Mouse (Mus musculus) limb, embryonic 10.5 days (tissue): Measurements from ENCODE around the gene Pdzd2. TPM values are rescaled to one million over a fixed set of nuclear protein-coding genes. Genes with fewer than 3 reads are reported as not detected.

Source experiments
- DNase-seq: peaks from one replicate; pipeline ENCODE4 v3.0.0-alpha.2; 2017; ENCODE audit warnings: low spot score
- H3K27ac ChIP-seq: fragments of 300-500 bp; sonication (generic); 2 replicates; pipeline ENCODE4 v1.5.1; 2016; ENCODE audit warnings: mild to moderate bottlenecking
- H3K27me3 ChIP-seq: fragments of 300-500 bp; sonication (generic); 2 replicates; pipeline ENCODE4 v1.6.1; 2016; ENCODE audit warnings: low read depth, mild to moderate bottlenecking; ENCODE audit not compliant: poor library complexity, severe bottlenecking
- H3K36me3 ChIP-seq: fragments of 300-500 bp; sonication (generic); 2 replicates; pipeline ENCODE4 v1.6.1; 2016; ENCODE audit warnings: mild to moderate bottlenecking, moderate library complexity
- H3K4me1 ChIP-seq: fragments of 300-500 bp; sonication (generic); 2 replicates; pipeline ENCODE4 v1.6.1; 2016
- H3K4me3 ChIP-seq: fragments of 300-500 bp; sonication (generic); 2 replicates; pipeline ENCODE4 v1.5.1; 2016; ENCODE audit warnings: mild to moderate bottlenecking, moderate library complexity
- H3K9me3 ChIP-seq: fragments of 300-500 bp; sonication (generic); replicated peaks from 2 replicates; pipeline ENCODE4 v1.6.1; 2016; ENCODE audit warnings: mild to moderate bottlenecking
- WGBS: fragments of 180-500 bp; shearing (Covaris S2); methylation state at CpG from one replicate; pipeline ENCODE4 v1.1.7; 2016; 5-methylcytosine and 5-hydroxymethylcytosine counted together
- microRNA-seq: library from miRNA; unstranded; fragments of <30 nt; microRNA quantifications from one replicate; pipeline ENCODE4, GENCODE M21; 2017
- polyA plus RNA-seq: library from polyadenylated mRNA; unstranded; fragments of >200 nt; fragmentation: Nextera tagmentation; extraction: Ambion mirVana; gene quantifications from 2 replicates; pipeline ENCODE4 v1.2.1, GENCODE M21; 2016

The Pdzd2 gene
- polyA plus RNA-seq, 1 experiment from 2014 or later = 16.0 TPM

DNA sequence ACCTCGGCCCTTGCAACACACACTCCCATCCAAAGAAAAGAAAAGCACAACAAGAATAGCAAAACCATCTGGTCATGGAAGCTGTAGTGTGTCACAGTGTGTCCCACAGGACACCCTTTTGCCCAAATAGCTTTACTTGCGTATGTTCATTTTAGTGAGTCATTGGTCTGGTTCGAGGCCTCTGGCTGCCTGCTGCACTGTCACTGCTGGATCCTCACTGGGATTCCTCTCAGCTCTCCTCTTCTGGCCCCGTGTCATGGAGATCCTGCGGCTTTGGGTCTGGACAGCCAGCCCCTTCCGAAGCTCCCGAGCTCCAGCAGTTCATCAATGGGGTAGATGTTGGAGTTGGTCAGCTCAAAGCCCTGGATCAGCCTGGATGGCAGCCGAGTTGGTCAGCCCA lies 421.3 kb downstream of the Pdzd2 start:
- 84% methylated on average over 8 of the region's 8 CpGs for WGBS
- no peak overlapping the region for H3K27ac ChIP-seq
- H3K36me3 ChIP-seq = no peaks in the 10 kb centered on the region
- no peak for DNase-seq
- H3K27me3 ChIP-seq = peaks cover 17% of the 10 kb centered on the region; the same call in 1 of the 2 replicates
- no peak overlapping the region for H3K4me3 ChIP-seq
- peaks cover 15% of the 10 kb centered on the region for H3K4me1 ChIP-seq
- H3K9me3 ChIP-seq = no peaks in the 10 kb centered on the region

DNA sequence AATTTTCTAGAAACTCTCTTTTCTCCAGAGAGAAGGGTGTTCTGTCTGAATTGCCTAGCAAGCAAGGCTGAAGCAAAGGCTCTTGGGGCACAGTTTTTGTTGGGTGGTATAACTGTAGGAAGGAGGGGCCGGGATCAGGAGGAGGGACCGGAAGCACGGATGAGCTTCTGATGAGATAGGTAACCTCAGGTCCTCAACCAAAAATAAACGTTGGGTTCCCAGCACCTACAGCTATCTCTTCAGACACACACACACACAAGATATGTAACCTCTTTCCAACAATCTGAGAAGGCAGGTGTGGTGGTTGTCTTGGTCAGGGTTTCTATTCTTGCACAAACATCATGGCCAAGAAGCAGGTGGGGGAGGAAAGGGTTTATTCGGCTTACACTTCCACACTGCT lies 422.4 kb downstream of the Pdzd2 start:
- DNase-seq = no peak
- Histone ChIP-seq H3K4me3 (no peak overlapping the region), H3K27me3 (peaks cover 17% of the 10 kb centered on the region; the same call in 1 of the 2 replicates), H3K36me3 (no peaks in the 10 kb centered on the region), H3K4me1 (0 out of 2 replicates have a peak, but pooled peaks cover 6% of the 10 kb centered on the region), H3K9me3 (no peaks in the 10 kb centered on the region), H3K27ac (no peak overlapping the region)
- 86% methylated on average over 5 of the region's 5 CpGs for WGBS

DNA sequence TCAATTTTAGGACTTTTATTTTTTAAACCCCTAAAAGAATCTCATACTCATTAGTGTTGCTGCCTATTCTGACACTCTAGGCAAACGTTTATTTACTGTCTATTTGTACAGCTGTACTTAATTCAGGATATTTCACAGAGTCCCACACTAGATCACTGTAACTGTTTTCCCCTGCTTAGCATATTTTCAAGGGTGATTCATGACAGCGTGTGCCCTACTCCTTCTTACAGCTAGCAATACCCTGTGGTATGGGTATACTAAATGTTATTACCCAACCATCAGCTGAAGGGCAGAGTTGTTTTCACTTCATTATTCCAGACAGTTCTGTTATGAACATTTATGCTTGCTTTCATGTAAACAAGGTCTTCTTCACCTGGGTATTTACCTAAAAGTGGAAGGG lies 423.7 kb downstream of the Pdzd2 start:
- H3K36me3 ChIP-seq = no peaks in the 10 kb centered on the region
- H3K27ac ChIP-seq = no peak overlapping the region
- WGBS = 73% methylated on average over 2 of the region's 2 CpGs
- no peak overlapping the region for H3K4me3 ChIP-seq
- H3K27me3 ChIP-seq = peaks cover 17% of the 10 kb centered on the region; the same call in 1 of the 2 replicates
- H3K4me1 ChIP-seq = 0 out of 2 replicates have a peak, but pooled peaks cover 6% of the 10 kb centered on the region
- no peaks in the 10 kb centered on the region for H3K9me3 ChIP-seq
- no peak for DNase-seq

DNA sequence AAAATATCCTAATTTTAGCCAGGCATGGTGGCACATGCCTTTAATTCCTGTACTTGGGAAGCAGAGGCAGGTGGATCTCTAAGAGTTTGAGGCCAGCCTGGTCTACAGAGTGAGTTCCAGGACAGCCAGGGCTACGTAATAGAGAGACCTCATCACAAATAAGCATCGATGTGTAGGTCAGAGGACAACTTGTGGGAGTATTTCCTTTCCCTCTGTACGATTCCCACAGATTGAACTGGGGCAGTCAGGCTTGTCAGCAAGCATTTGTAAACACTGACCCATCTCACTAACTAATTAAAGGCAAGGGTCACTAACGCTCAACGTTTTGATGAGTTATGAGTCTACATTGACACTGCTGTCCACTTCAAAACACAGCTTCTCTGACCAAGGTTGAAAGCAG lies 425.1 kb downstream of the Pdzd2 start:
- no peak overlapping the region for H3K27ac ChIP-seq
- peaks cover 11% of the 10 kb centered on the region; the same call in 1 of the 2 replicates for H3K27me3 ChIP-seq
- 78% methylated on average over 5 of the region's 5 CpGs for WGBS
- no peaks in the 10 kb centered on the region for H3K36me3 ChIP-seq
- no peak for DNase-seq
- no peak overlapping the region for H3K4me3 ChIP-seq
- H3K9me3 ChIP-seq = no peaks in the 10 kb centered on the region
- no peaks in the 10 kb centered on the region for H3K4me1 ChIP-seq

DNA sequence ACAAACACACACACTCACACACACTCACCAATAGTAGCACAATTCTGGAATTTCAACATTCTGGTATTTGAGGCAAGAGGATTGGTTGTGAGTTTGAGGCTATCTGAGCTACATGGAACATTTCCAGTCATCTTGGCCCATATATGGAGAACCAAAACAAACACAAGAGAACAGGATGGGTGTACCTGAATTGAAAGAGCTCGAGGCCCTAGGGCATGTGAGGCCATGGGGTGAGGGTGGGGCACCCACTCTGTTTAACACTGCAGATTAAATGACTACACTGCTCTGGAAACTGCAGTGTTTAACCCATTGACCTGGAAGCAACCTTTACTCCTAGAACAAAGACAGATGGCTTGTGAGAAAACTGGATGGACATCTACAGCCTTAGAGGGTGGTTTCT lies 426.5 kb downstream of the Pdzd2 start:
- H3K9me3 ChIP-seq = no peaks in the 10 kb centered on the region
- no peaks in the 10 kb centered on the region for H3K36me3 ChIP-seq
- 27% methylated on average over 1 of the region's 1 CpGs for WGBS

DNA sequence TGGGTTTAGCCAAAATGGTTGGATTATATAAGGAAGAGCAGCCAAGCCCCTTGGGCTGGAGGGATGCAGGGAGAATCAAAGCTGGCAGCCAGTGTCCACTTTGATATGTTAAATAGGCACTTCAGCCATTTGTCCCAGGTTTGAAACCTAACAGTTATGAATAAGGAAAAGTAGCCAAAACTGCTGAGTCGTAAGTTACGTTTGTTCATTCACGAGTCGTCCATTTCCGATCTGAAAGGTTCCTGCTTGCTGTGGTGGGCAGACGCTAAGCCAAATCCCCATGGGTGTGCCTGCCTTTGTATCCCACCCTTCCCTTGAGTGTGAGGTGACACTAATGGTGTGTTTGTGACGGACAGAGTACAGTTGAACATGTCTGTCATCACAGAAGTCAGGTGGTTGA lies 428.3 kb downstream of the Pdzd2 start:
- H3K27me3 ChIP-seq = no peaks in the 10 kb centered on the region
- WGBS = 90% methylated on average over 7 of the region's 7 CpGs
- 0 out of 2 replicates have a peak, but pooled peaks cover 3% of the 10 kb centered on the region for H3K4me1 ChIP-seq
- H3K4me3 ChIP-seq = no peak overlapping the region
- H3K9me3 ChIP-seq = no peaks in the 10 kb centered on the region
- no peaks in the 10 kb centered on the region for H3K36me3 ChIP-seq
- no peak for DNase-seq
- no peak overlapping the region for H3K27ac ChIP-seq

More for the DNA sequence above, 426.5 kb downstream of the Pdzd2 start:
- no peak for DNase-seq
- H3K27me3 ChIP-seq = no peaks in the 10 kb centered on the region
- no peak overlapping the region for H3K27ac ChIP-seq
- no peak overlapping the region for H3K4me3 ChIP-seq
- no peaks in the 10 kb centered on the region for H3K4me1 ChIP-seq

DNA sequence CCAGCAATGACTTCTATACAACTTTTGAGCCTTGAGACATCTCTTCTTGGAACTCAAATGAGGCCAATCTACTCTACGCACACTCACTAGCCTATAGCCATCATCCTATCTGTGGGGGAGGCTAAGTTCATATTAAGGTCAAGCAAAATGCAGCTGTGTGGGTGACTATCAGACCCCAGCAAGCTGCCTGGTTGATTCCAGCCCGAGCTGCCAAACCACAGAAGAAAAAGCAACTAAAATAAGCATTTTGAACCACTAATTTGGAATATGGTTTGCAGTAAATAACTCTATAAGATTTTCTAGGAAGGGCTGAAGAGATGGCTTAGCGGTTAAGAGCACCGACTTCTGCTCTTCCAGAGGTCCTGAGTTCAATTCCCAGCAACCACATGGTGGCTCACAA lies 429.0 kb downstream of the Pdzd2 start:
- Histone ChIP-seq H3K27ac (no peak overlapping the region), H3K36me3 (no peaks in the 10 kb centered on the region), H3K9me3 (no peaks in the 10 kb centered on the region), H3K27me3 (no peaks in the 10 kb centered on the region), H3K4me1 (0 out of 2 replicates have a peak, but pooled peaks cover 3% of the 10 kb centered on the region), H3K4me3 (no peak overlapping the region)
- DNase-seq = no peak
- WGBS = 91% methylated on average over 4 of the region's 4 CpGs

Small RNA genes within 50 kb of the gene (microRNA-seq; reads per million reads assigned to microRNA genes)
- gene Gm24135 (not detected), gene Gm24302 (not detected)

Other genes starting within 250 kb of the Pdzd2 start
- gene 6030458C11Rik, start 84.7 kb upstream of the Pdzd2 start, polyA plus RNA-seq = 47.0 and 55.6 TPM in 2 replicates
- gene Drosha, start 84.9 kb upstream of the Pdzd2 start, polyA plus RNA-seq = 82.4 and 85.5 TPM in 2 replicates